Mouse (Mus musculus) CD4-positive helper T cell, adult 2 months (primary cell): ENCODE measurements at regions not wholly inside any gene's neighbourhood (a gene's known extent, or its start where the extent isn't known, plus 50 kb on each side); places are given as distances from the start of the nearest gene placed in this dataset.

Experiments used
- DNase-seq: peaks from one replicate; pipeline ENCODE4 v3.0.0-alpha.2; 2012; ENCODE audit warnings: low read depth, missing footprints, low spot score

DNA sequence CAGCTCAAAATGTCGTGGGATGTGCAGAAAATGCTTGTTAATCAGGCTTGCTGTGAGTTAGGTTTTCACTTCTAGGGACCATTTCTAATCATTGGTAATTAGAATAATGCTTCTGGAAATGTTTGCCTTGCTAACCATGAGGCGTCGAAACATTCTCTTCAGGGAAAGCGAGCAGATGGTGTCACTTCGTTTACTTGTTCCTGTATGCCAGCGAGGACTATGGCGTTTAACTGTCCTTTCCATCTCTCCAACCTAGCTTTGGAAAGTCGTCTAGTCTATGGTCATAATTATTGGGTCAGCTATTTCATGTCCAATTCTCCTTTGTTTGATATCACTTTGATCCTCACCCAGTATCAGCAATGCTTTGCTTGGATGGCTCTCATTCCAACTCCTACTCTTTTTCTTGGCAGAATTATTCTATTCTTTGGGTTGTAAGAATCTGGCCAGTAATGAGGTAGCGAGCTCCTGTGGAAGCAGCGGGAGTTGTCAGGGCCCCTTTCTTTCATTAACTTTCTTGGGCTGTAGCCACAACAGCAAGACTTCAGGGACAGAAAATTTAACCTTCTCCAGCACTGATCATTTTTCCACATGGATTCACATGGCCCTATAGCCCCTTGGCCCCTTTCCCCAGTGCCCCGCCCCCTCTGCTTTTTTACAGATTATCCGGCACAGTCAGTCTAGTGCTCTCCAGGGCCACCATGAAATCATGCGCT lies 374.0 kb upstream of the Plscr5 start:
- DNase-seq = no peak

DNA sequence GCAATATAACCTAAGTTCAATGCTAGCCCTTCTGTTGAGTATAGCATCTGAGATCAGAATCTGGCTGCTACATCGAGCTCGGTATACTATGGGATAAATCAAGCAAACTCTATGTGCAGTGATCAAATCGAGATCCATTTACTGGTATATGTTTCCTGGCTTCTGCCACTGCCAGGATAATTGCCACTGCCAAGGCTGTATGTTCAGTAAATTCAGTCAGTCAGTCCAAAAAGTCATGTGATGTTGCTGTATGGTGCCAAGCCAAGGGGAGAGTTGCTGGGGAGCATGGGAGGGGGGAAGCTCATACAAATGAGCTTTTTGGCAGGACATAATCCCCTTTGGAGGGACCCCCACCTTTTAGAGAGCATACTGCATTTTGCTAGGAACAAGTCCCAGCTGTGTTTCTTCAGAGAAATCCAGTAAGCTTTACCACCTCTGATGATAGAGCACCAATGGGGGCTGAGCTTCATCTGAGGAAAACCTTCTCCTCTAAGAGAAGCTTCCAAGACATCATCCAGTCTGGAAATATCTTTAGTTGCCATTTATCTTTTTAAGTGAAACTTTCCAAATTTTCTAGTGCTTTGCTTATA lies 389.3 kb upstream of the Plscr5 start:
- no peak for DNase-seq

DNA sequence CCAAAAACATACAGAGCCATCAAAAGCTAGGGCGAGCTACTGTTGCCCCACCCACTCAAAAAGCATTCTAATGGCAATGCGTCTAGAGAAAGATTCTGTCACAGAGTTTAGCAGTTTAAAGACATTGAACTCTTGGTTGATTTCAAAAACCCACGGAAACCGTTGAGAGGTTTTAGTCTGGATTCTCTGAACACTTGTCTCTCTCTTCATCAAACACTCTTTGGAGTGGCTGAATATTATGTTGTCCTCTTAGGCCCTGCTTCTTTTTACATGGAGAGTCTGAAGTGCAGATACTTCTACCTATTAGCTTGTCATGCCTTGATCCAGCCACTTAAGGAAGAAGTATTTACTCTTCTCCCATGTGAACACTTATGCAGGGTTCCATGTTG lies 393.9 kb upstream of the Plscr5 start:
- no peak for DNase-seq

DNA sequence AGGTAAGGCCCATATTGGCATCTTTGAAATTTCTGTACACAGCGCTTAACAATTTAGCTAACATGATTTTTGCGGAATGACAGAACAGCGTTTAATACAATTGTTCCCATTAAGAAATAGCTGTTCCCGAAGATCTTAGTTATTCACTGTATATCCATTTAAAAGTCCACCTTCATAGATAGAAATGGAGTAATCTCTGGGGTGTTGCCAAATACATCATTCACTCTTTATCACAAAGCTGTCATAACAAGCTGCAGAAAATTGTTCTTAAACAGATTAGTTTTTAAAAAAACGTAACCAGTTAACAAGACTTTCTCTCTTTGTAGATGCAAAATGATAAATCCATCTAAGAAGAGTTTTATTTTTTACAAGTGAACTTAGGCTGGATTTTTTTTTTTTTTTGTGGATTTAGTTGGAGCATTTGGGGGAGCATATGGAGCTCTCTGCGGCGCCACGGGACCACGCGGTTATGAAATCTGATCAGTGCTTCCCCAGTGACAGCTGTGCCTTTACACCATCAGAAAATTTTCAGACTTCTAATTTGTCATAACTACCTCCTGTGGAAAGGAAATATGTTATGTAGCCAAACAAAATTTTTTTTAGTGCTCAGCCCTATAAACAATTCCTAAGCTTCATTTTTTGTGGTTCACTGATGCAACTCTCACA lies 394.4 kb upstream of the Plscr5 start:
- no peak for DNase-seq

DNA sequence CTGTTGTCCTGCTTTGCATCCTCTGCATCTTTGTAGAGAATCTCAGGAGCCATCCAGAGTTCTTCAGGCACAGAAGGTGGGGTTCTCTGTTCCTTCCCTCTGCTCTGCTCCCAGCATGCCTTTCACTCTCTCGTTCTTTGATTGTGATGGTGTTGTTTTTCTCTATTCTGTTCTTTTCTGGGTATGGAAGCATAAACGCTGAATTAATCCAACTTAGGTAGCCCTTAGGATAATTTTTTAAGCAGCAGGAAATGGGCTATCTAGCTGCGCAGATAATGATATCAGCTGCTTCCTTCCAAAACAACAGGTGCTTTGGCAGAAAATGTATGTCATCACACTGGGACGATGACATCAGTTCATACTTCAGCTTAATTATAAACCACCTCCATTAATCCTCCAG lies 395.8 kb upstream of the Plscr5 start:
- no peak for DNase-seq

- DNase-seq = no peak
These were observed 387.3 kb upstream of the Zic1 start for GRCm38 (mm10) chr9:91752935-91753334.

GRCm38 (mm10) chr9:91711106-91711505 lies 345.5 kb upstream of the Zic1 start:
- no peak for DNase-seq

DNA sequence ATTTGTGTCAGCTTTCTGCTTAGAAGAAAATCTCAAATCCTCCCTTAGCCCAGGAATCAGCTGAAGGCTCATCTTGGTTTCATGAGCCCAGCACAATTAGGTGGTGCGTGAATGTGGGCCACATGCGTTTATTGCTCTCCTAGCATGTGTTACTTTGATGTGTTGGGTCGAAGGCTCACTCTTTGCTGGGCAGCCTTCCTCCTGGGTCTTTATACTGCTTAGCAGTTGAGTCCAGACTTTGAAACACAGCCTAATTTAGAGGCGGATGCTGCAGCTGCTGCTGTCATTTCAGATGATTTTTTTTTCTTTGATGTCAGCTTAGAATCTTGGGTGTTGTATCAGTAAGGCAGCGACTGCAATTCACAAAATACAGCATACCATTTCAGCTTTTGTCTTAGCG lies 315.2 kb upstream of the Zic1 start:
- DNase-seq = peak; percentile 1

DNA sequence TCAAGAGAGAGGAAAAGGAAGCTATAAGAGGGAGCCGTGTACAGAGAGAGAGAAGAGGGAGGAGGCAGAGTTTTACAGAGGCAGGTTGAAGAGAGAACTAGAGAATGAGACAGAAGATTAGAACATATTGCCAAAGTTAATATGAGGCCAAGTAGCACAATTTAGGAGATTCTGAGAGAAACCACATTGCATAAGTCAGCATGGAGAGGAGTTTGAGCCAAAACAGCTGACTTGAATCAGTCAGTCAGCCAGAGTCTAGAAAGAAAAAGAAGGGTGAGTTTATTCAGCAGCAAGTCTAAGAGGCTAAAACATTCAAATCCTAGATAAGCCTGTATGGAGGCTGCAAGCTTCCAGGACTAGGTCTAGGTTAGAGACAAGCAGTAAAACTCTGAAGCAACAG lies 301.1 kb upstream of the Zic1 start:
- no peak for DNase-seq

- no peak for DNase-seq
These were observed 294.5 kb upstream of the Zic1 start for GRCm38 (mm10) chr9:91660089-91660488.

DNA sequence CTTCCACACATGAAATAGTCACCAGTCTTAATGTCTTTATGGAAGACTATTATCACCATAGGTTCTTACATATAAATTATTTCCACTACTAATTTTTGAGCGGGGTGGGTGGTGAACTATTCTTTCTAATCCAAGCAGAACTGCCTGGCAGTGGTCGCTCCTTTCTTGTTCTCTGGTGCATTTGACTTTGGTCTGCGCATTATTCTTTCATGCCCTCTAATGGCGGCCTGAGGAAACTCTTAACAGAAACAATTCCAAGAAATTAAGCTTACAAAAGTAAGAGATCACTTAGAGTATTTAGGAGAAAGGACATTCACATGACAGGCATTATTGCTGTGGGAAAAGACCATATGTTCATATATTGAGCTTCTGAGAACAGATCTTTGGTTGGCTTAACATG lies 288.5 kb upstream of the Zic1 start:
- no peak for DNase-seq

GRCm38 (mm10) chr9:91652384-91653100 lies 286.9 kb upstream of the Zic1 start:
- no peak for DNase-seq

GRCm38 (mm10) chr9:91610401-91610800 lies 244.8 kb upstream of the Zic1 start:
- no peak for DNase-seq

- DNase-seq = no peak
These were observed 244.0 kb upstream of the Zic1 start for GRCm38 (mm10) chr9:91609457-91610166.

DNA sequence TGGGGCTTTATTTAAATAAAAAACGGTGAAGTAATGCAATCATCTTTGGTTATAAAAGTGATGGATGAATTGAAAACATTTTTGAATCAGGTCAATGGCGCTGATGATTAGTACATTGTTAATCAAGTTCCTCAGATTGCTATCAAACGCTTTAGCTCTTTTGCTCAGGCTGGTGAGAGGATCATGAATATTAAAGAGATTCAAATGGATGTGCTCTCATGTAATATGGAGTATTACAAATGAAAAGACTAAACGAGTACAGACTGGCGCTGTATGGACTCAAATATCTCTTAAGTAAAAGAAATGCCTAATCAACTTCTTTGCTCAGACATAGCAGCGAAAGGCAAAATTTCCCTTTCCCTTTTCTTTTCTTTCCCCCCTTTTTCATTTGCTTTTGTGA lies 236.1 kb upstream of the Zic1 start:
- DNase-seq = no peak

- DNase-seq = no peak
These were observed 226.3 kb upstream of the Zic1 start for GRCm38 (mm10) chr9:91591915-91592314.

GRCm38 (mm10) chr9:91588756-91589155 lies 223.1 kb upstream of the Zic1 start:
- DNase-seq = no peak

DNA sequence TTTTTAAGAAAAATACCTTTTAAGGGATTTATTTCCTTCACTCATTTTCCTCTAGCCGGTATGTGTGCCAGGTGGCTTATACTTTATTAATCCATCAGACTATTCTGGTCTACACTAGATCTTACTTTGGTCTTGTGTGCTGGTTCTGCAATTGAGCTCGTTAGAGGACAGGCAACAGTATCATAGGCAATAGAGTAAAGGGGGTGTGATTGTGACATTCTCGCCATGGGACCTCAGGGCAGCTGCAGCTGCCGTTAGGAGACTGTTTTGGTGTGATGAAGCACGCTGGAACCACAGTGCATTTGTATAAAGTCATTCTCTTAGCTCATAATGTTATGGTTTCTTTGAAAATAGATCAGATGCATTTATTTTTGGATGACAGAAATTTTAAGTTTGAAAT lies 222.3 kb upstream of the Zic1 start:
- no peak for DNase-seq

DNA sequence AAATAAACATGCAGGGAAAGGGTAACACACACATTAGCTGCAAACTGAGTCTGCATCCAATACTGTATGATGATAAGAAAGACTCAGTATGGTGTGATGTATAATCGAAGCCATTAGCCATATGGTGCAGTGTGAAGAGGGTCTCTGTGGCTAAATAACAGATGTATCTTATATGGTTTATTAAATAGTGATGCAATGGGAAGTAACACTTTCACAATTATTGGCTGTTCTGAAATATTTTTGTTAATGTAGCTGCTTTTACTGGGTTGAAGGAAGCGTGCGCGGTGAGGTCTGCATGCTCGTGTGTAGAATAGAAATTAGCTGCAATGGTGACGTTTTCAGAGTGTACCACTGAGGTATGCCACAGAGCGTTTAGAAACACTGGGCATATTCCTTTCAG lies 221.7 kb upstream of the Zic1 start:
- DNase-seq = no peak

- DNase-seq = no peak
These were observed 221.0 kb upstream of the Zic1 start for GRCm38 (mm10) chr9:91586635-91587034.

DNA sequence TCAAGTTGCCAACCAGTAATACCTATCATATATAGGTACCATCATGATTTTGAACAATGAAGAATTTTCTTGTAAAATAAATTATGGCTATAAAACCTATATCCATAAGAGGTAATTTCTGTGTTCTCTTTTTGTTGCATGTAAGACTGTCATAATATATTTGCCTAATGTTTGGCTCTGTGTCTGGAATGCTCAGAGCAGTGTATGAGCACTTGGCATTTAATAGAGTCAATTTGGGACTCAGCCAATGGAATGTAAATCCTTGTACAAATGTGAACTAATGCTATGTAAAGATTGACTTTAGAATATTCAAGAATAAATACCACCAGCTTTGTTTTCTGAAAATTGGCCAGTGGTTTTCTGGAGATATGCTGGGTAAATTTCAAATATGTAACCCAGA lies 208.5 kb upstream of the Zic1 start:
- DNase-seq = no peak
